Mouse (Mus musculus) bone marrow macrophage, adult 2 months (primary cell): ENCODE measurements around the gene Mss51.

Experiments used
- CTCF ChIP-seq: IDR thresholded peaks from 2 replicates; pipeline ENCODE4 v1.5.1; 2012; ENCODE audit warnings: low read depth, mild to moderate bottlenecking, low read length, moderate library complexity
- POLR2A ChIP-seq: IDR thresholded peaks from 2 replicates; pipeline ENCODE4 v1.6.1; 2012; ENCODE audit warnings: mild to moderate bottlenecking, low read depth, low read length, borderline replicate concordance

DNA sequence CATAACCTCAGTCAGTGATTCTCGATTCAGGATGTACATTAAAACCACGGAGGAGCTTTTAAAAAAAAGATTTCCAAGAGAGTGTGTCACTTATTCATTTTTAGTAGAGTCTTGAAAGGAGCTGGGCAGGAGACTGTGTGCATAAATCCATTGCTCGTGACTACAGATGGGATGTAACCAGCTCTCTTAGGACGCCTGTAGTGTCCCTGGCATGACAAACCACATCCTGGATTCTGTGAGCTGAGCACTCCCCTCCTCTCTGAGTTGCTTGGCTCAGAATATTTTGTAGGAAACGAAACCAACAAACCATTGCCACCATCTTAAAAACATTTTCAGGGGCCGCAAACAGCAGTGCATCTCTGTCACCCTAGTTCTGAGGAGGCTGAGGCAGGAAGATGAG is 59.7 kb downstream of the Mss51 start:
- TF ChIP-seq CTCF (no peak), POLR2A (no peak)
